Mouse (Mus musculus) CH12.LX (cell line): ENCODE measurements around the gene Gbp5. TPM values are rescaled to one million over a fixed set of nuclear protein-coding genes. Genes with fewer than 3 reads are reported as not detected.

ENCODE experiments used
- DNase-seq: peaks from one replicate; pipeline ENCODE4 v3.0.0-alpha.2; 2013; ENCODE audit errors: extremely low read depth
- H3K27ac ChIP-seq: 2 replicates; pipeline ENCODE4 v1.5.1; 2012; ENCODE audit warnings: low read depth, mild to moderate bottlenecking, control low read depth, moderate library complexity; ENCODE audit not compliant: insufficient read depth
- H3K27me3 ChIP-seq: replicated peaks from 2 replicates; pipeline ENCODE3; 2012; ENCODE audit warnings: inconsistent platforms
- H3K36me3 ChIP-seq, 2 experiments: replicated peaks in 1 of 2; 2 replicates each; pipeline versions ENCODE3 to v1.6.1; 2012; ENCODE audit warnings: inconsistent platforms in 1 of 2, low read length in 1 of 2, mild to moderate bottlenecking in 1 of 2, mixed read lengths in 1 of 2, moderate library complexity in 1 of 2; ENCODE audit not compliant: control insufficient read depth in 1 of 2, insufficient read depth in 1 of 2
- H3K4me1 ChIP-seq, 2 experiments: 2 replicates each; pipeline ENCODE4 v1.6.1; 2012; ENCODE audit warnings: inconsistent platforms in 1 of 2, moderate library complexity in 1 of 2; ENCODE audit not compliant: insufficient read depth in 2 of 2, control insufficient read depth in 1 of 2
- H3K4me2 ChIP-seq: 2 replicates; pipeline ENCODE4 v1.6.1; 2012; ENCODE audit warnings: low read depth, mild to moderate bottlenecking, control low read depth; ENCODE audit not compliant: poor library complexity, insufficient read depth, severe bottlenecking
- H3K4me3 ChIP-seq, 3 experiments: fragments of 150-350 bp in 1 of 3; sonication (generic) in 1 of 3; replicated peaks in 1 of 3; 2 replicates each; pipeline versions ENCODE3 to v1.5.1; 2011 to 2012; ENCODE audit warnings: low read depth in 2 of 3, low read length in 2 of 3, mild to moderate bottlenecking in 2 of 3, moderate library complexity in 2 of 3, control low read depth in 1 of 3, improper control_type of control experiment in 1 of 3, inconsistent platforms in 1 of 3, mixed read lengths in 1 of 3; ENCODE audit not compliant: poor library complexity in 1 of 3
- H3K79me2 ChIP-seq: replicated peaks from 2 replicates; pipeline ENCODE4 v1.6.1; 2012; ENCODE audit warnings: mild to moderate bottlenecking, moderate library complexity; ENCODE audit not compliant: control insufficient read depth, poor library complexity, insufficient read depth, severe bottlenecking; ENCODE audit errors: extremely low read depth
- H3K9ac ChIP-seq: 2 replicates; pipeline ENCODE4 v1.6.1; 2012; ENCODE audit warnings: low read depth, mild to moderate bottlenecking, control low read depth, moderate library complexity; ENCODE audit not compliant: insufficient read depth
- H3K9me3 ChIP-seq: replicated peaks from 2 replicates; pipeline ENCODE3; 2012; ENCODE audit warnings: low read length, inconsistent platforms, mixed read lengths
- BHLHE40 ChIP-seq: IDR thresholded peaks from 2 replicates; pipeline ENCODE4 v1.6.1; 2011; ENCODE audit warnings: mild to moderate bottlenecking, low read depth, low read length, improper control_type of control experiment
- CHD1 ChIP-seq: IDR thresholded peaks from 2 replicates; pipeline ENCODE4 v1.6.1; 2012; ENCODE audit warnings: low read depth, low read length, improper control_type of control experiment, inconsistent platforms
- CTCF ChIP-seq, 2 experiments: IDR thresholded peaks in 1 of 2; conservative IDR thresholded peaks in 1 of 2; 2 replicates each; pipeline ENCODE4 v1.5.1; 2011 to 2012; ENCODE audit warnings: low read depth in 2 of 2, low read length in 2 of 2, improper control_type of control experiment in 1 of 2, inconsistent platforms in 1 of 2, mild to moderate bottlenecking in 1 of 2, moderate library complexity in 1 of 2
- E2F4 ChIP-seq: IDR thresholded peaks from 2 replicates; pipeline ENCODE4 v1.6.1; 2011; ENCODE audit warnings: low read depth, low read length, improper control_type of control experiment; ENCODE audit not compliant: insufficient replicate concordance
- ELF1 ChIP-seq: IDR thresholded peaks from 2 replicates; pipeline ENCODE4 v1.6.1; 2014; ENCODE audit warnings: low read depth, mild to moderate bottlenecking, inconsistent platforms, low read length, improper control_type of control experiment
- EP300 ChIP-seq: IDR thresholded peaks from 2 replicates; pipeline ENCODE4 v1.6.1; 2011; ENCODE audit warnings: low read length, improper control_type of control experiment
- ETS1 ChIP-seq: conservative IDR thresholded peaks from 2 replicates; pipeline ENCODE4 v1.6.1; 2012; ENCODE audit warnings: low read depth, mild to moderate bottlenecking, inconsistent platforms, low read length, improper control_type of control experiment, moderate library complexity
- GABPA ChIP-seq: IDR thresholded peaks from 2 replicates; pipeline ENCODE4 v1.6.1; 2012; ENCODE audit warnings: low read depth, low read length, improper control_type of control experiment, inconsistent platforms; ENCODE audit not compliant: insufficient replicate concordance
- IRF4 ChIP-seq: IDR thresholded peaks from 2 replicates; pipeline ENCODE4 v1.6.1; 2014; ENCODE audit warnings: low read depth, mild to moderate bottlenecking, inconsistent platforms, low read length, improper control_type of control experiment
- JUN ChIP-seq: IDR thresholded peaks from 2 replicates; pipeline ENCODE4 v1.6.1; 2011; ENCODE audit warnings: low read depth, mild to moderate bottlenecking, low read length, improper control_type of control experiment, moderate library complexity; ENCODE audit not compliant: insufficient read depth
- JUND ChIP-seq: conservative IDR thresholded peaks from 2 replicates; pipeline ENCODE4 v1.6.1; 2011; ENCODE audit warnings: low read depth, low read length, improper control_type of control experiment
- KAT2A ChIP-seq: IDR thresholded peaks from 2 replicates; pipeline ENCODE4 v1.6.1; 2012; ENCODE audit warnings: low read length, improper control_type of control experiment, inconsistent platforms; ENCODE audit not compliant: insufficient replicate concordance
- MAFK ChIP-seq: IDR thresholded peaks from 2 replicates; pipeline ENCODE4 v1.6.1; 2011; ENCODE audit warnings: low read length, improper control_type of control experiment; ENCODE audit not compliant: insufficient replicate concordance
- MAX ChIP-seq: IDR thresholded peaks from 2 replicates; pipeline ENCODE4 v1.6.1; 2011; ENCODE audit warnings: low read length, improper control_type of control experiment
- MAZ ChIP-seq: IDR thresholded peaks from 2 replicates; pipeline ENCODE4 v1.6.1; 2012; ENCODE audit warnings: low read depth, mild to moderate bottlenecking, inconsistent platforms, low read length, improper control_type of control experiment, moderate library complexity
- MEF2A ChIP-seq: IDR thresholded peaks from 2 replicates; pipeline ENCODE4 v1.6.1; 2014; ENCODE audit warnings: low read depth, mild to moderate bottlenecking, inconsistent platforms, low read length, improper control_type of control experiment, borderline replicate concordance
- MXI1 ChIP-seq: IDR thresholded peaks from 2 replicates; pipeline ENCODE4 v1.6.1; 2011; ENCODE audit warnings: mild to moderate bottlenecking, low read depth, low read length, improper control_type of control experiment
- MYC ChIP-seq: IDR thresholded peaks from 2 replicates; pipeline ENCODE4 v1.6.1; 2011; ENCODE audit warnings: low read depth, mild to moderate bottlenecking, improper control_type of control experiment, low read length
- NELFE ChIP-seq: IDR thresholded peaks from 2 replicates; pipeline ENCODE4 v1.6.1; 2011; ENCODE audit warnings: low read depth, low read length, improper control_type of control experiment
- PAX5 ChIP-seq: IDR thresholded peaks from 2 replicates; pipeline ENCODE4 v1.6.1; 2012; ENCODE audit warnings: low read length, inconsistent platforms, mixed read lengths
- POLR2A ChIP-seq: IDR thresholded peaks from 2 replicates; pipeline ENCODE4 v1.6.1; 2011; ENCODE audit warnings: low read depth, mild to moderate bottlenecking, improper control_type of control experiment, low read length
- POLR2AphosphoS2 ChIP-seq: IDR thresholded peaks from 2 replicates; pipeline ENCODE4 v1.6.1; 2011; ENCODE audit warnings: low read depth, low read length, improper control_type of control experiment
- RAD21 ChIP-seq: IDR thresholded peaks from 2 replicates; pipeline ENCODE4 v1.6.1; 2011; ENCODE audit warnings: low read depth, mild to moderate bottlenecking, low read length, improper control_type of control experiment, moderate library complexity
- RCOR1 ChIP-seq: conservative IDR thresholded peaks from 2 replicates; pipeline ENCODE4 v1.6.1; 2012; ENCODE audit warnings: low read depth, mild to moderate bottlenecking, inconsistent platforms, low read length, improper control_type of control experiment
- SMC3 ChIP-seq: IDR thresholded peaks from 2 replicates; pipeline ENCODE4 v1.6.1; 2011; ENCODE audit warnings: low read depth, low read length, improper control_type of control experiment
- TBP ChIP-seq: conservative IDR thresholded peaks from 2 replicates; pipeline ENCODE4 v1.6.1; 2011; ENCODE audit warnings: low read depth, low read length, improper control_type of control experiment
- TCF12 ChIP-seq: IDR thresholded peaks from 2 replicates; pipeline ENCODE4 v1.6.1; 2014; ENCODE audit warnings: low read depth, mild to moderate bottlenecking, inconsistent platforms, low read length, improper control_type of control experiment
- UBTF ChIP-seq: IDR thresholded peaks from 2 replicates; pipeline ENCODE4 v1.6.1; 2012; ENCODE audit warnings: low read depth, mild to moderate bottlenecking, inconsistent platforms, low read length, improper control_type of control experiment, moderate library complexity
- USF1 ChIP-seq: IDR thresholded peaks from 2 replicates; pipeline ENCODE4 v1.6.1; 2014; ENCODE audit warnings: low read depth, mild to moderate bottlenecking, inconsistent platforms, low read length, improper control_type of control experiment
- ZC3H11A ChIP-seq: IDR thresholded peaks from 2 replicates; pipeline ENCODE4 v1.6.1; 2012; ENCODE audit warnings: low read depth, mild to moderate bottlenecking, inconsistent platforms, low read length, improper control_type of control experiment
- ZKSCAN1 ChIP-seq: IDR thresholded peaks from 2 replicates; pipeline ENCODE4 v1.6.1; 2012; ENCODE audit warnings: low read depth, inconsistent platforms, low read length, improper control_type of control experiment, borderline replicate concordance
- ZMIZ1 ChIP-seq: IDR thresholded peaks from 2 replicates; pipeline ENCODE4 v1.6.1; 2012; ENCODE audit warnings: low read depth, mild to moderate bottlenecking, inconsistent platforms, low read length, improper control_type of control experiment
- ZNF384 ChIP-seq: IDR thresholded peaks from 2 replicates; pipeline ENCODE4 v1.6.1; 2012; ENCODE audit warnings: low read depth, low read length, improper control_type of control experiment, inconsistent platforms
- dilution Hi-C: fragments of 300-500 bp; cut with MboI; formaldehyde crosslinking; loops from 2 replicates; pipeline ENCODE4 v1.14.3; 2020; ENCODE audit warnings: low sequenced_read_pairs; ENCODE audit not compliant: extremely low pct_unique_long_range_greater_than_20kb, extremely low pct_ligation_motif_present
- in situ Hi-C: fragments of 300-500 bp; cut with MboI; formaldehyde crosslinking; loops from 3 replicates; pipeline ENCODE4 v1.14.3; 2019; ENCODE audit warnings: low sequenced_read_pairs, low pct_ligation_motif_present, low pct_unique_long_range_greater_than_20kb, mixed read lengths
- polyA plus RNA-seq: library from polyadenylated mRNA; unstranded; fragments of >175 nt; gene quantifications from 2 replicates; pipeline ENCODE4 v1.2.1, GENCODE M21; 2012; ENCODE audit warnings: low read depth; ENCODE audit not compliant: insufficient read length
- total RNA-seq, 2 experiments: library from RNA; depleted of rRNA; stranded (reverse); fragments of 300-350 nt in 1 of 2; fragments of >200 nt in 1 of 2; gene quantifications; 2 replicates each; pipeline ENCODE4 v1.2.3; 2012 to 2014

Gbp5 gene
- total and polyA plus RNA-seq, 3 experiments: 1.3 to 16.1 (median 4.8) TPM

GRCm38 (mm10) chr3:142495146-142495655 is 1.4 kb downstream of the Gbp5 start (continued):
- TF ChIP-seq ETS1 (peak; percentile 50; the same call in 1 of the 2 replicates), MAX (peak; percentile 90), IRF4 (peak; percentile 88), BHLHE40 (peak; percentile 83), SMC3 (no peak), MXI1 (peak; percentile 84), E2F4 (no peak)

DNA sequence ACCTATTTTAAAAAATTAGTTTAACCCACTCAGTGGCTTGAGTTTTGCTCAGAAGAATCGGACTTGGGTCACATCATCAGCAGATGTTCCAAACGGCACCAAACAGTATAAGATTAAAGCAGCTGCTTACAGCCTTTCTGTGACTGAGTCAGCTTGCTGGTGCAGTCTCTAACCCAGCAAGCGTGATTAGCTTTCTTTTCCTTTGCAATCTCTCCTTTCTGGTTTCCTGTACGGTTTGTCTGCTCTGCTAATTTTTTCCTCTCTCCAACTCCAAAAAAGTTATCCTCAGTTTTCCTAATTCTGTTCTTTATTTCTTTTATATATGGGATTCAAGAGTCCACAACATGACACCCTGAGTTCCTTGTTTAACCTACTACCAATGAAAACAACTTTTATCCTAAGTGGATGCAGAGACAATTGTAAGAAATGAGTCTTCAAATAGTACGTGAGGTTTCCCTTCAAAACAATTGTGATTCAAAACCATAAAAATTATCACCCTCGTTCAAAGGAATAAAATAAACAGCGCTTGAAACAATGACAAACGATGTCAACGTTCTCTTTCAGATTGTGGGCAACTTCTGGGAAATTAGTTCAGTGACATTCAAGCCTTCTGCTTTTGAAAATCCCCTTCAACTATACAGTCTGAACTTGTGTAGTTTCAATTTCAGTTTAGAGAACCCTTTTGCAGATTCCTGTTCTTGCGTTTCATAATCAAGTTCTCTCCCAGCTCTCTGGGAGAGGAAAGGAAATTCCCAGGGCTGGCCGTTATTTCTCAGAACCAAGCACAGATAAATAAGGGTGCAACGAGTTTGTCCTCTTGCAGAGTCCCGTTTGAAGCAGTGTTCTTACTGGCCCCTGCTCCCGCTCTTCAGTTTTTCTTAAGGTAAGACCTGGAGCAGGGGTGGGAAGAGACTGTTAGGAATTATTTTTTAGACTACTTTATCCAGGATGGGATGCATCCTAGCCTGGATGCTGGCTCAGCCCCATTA is 2.6 kb downstream of the Gbp5 start:
- in situ Hi-C loops: no loop called here
- peak overlapping the region; percentile 98 for H3K9ac ChIP-seq
- peak; percentile 56 for DNase-seq
- H3K4me2 ChIP-seq: peak overlapping the region; percentile 71
- H3K4me3 ChIP-seq: peak overlapping the region; percentile 40 to 82 (median 74)
- H3K79me2 ChIP-seq: peaks cover 2% of the 10 kb centered on the region; the same call in 1 of the 2 replicates
- no peaks in the 10 kb centered on the region for H3K9me3 ChIP-seq
- peaks cover 7 to 10% of the 10 kb centered on the region in 2 experiments for H3K36me3 ChIP-seq
- peak overlapping the region; percentile 54; the same call in 1 of the 2 replicates for H3K27ac ChIP-seq
- H3K4me1 ChIP-seq: peaks cover 22 to 56% of the 10 kb centered on the region in 2 experiments
- H3K27me3 ChIP-seq: no peaks in the 10 kb centered on the region
- dilution Hi-C loops: loop anchor here (25.0 kb wide), 1 partner anchor 216 kb away; the partner anchor contains the start of gene Kyat3
- TF ChIP-seq ZC3H11A: no peak
- peak; percentile 19; the same call in 1 of the 2 replicates for TF ChIP-seq JUND
- TF ChIP-seq IRF4: peak; percentile 93
- TF ChIP-seq ZKSCAN1: no peak
- no peak for TF ChIP-seq UBTF
- TF ChIP-seq RAD21: no peak
- TF ChIP-seq MYC: no peak
- no peak for TF ChIP-seq ZMIZ1
- no peak for TF ChIP-seq E2F4
- peak; percentile 76; the same call in 1 of the 2 replicates for TF ChIP-seq CHD1
- TF ChIP-seq USF1: no peak
- TF ChIP-seq MAX: no peak
- TF ChIP-seq MAFK: no peak; the same call in 1 of the 2 replicates
- TF ChIP-seq JUN: no peak
- TF ChIP-seq ZNF384: no peak
- TF ChIP-seq EP300: peak; percentile 59
- no peak for TF ChIP-seq MEF2A
- no peak for TF ChIP-seq ELF1
- TF ChIP-seq POLR2AphosphoS2: no peak
- TF ChIP-seq TBP: peak; percentile 81
- TF ChIP-seq NELFE: no peak
- TF ChIP-seq GABPA: no peak
- TF ChIP-seq MAZ: no peak
- TF ChIP-seq PAX5: no peak
- no peak for TF ChIP-seq RCOR1
- 0 out of 2 replicates have a peak, but pooled peaks have one; percentile 52 for TF ChIP-seq BHLHE40
- TF ChIP-seq POLR2A: peak; percentile 32; the same call in 1 of the 2 replicates
- TF ChIP-seq TCF12: 0 out of 2 replicates have a peak, but pooled peaks have one; percentile 49
- no peak for TF ChIP-seq CTCF (conservative IDR thresholded peaks at IDR 0.05 in 1 of 2, IDR thresholded peaks at IDR 0.05 in 1 of 2; ENCODE audit: low read depth in 2 of 2, low read length in 2 of 2)
- no peak; the same call in 1 of the 2 replicates for TF ChIP-seq MXI1
- no peak for TF ChIP-seq KAT2A
